Comparison of ENCODE assay signal across 24 mouse cellular contexts in genomic region chr2:44436652-44437051, GRCm38 (mm10).
A peak's percentile ranks its signal among the peaks of the same experiment; 100 is the strongest.
DNase-seq lines count a peak whose midpoint lies in the region; ATAC-seq lines count a peak whose summit lies in the region.
"Had no signal": no experiment of that assay in that cellular context is flagged by ENCODE, and none has a peak within 500 bp of the region (broad histone marks: within the 10 kb centered on the region; RNA-seq: fewer than 3 reads in every experiment).

No protein-coding gene starts in this region.

- no peak overlapping the region for H3K4me2 ChIP-seq in embryonic facial prominence, embryonic 12.5 days (replicated peaks)
- H3K4me2 ChIP-seq in embryonic facial prominence, embryonic 13.5 days = peak overlapping the region; percentile 44
- H3K4me2 ChIP-seq: forebrain, embryonic 13.5 days; heart, embryonic 11.5 days; hindbrain, embryonic 13.5 days; intestine, embryonic 15.5 days had no signal

- DNase-seq in embryonic facial prominence, embryonic 10.5 days (ENCODE audit: low spot score) = no peak
- peak; percentile 76 for DNase-seq in A20 (ENCODE audit: low read depth, low spot score)
- DNase-seq in thymus, adult 18-20 months = no peak
- DNase-seq in spleen, postnatal 4 days (ENCODE audit: low spot score in 2 of 2) = no peak
- DNase-seq: adrenal gland, adult 2 months; adrenal gland, postnatal 14 days; B cell, adult 2 months; cerebellum, adult 11-12 months; cerebellum, adult 8-10 months; cerebellum, postnatal 10 days; cerebellum, postnatal 36 days; embryo, embryonic 11 days; gastrocnemius, postnatal 10 days; gastrocnemius, postnatal 36 days had no signal

- H3K27ac ChIP-seq in embryonic facial prominence, embryonic 12.5 days = 0 out of 2 replicates have a peak overlapping the region, but pooled peaks have one; percentile 32
- no peak overlapping the region for H3K27ac ChIP-seq in embryonic facial prominence, embryonic 10.5 days (replicated peaks)
- H3K27ac ChIP-seq in embryonic facial prominence, embryonic 13.5 days = peak overlapping the region; percentile 66; the same call in 1 of the 2 replicates
- H3K27ac ChIP-seq: forebrain, embryonic 10.5 days; forebrain, embryonic 13.5 days; hindbrain, embryonic 10.5 days; hindbrain, embryonic 13.5 days; intestine, embryonic 15.5 days had no signal

- no peaks in the 10 kb centered on the region for H3K27me3 ChIP-seq in embryonic facial prominence, embryonic 12.5 days
- no peaks in the 10 kb centered on the region for H3K27me3 ChIP-seq in embryonic facial prominence, embryonic 10.5 days (replicated peaks; ENCODE audit: low read depth, poor library complexity, severe bottlenecking)
- H3K27me3 ChIP-seq in embryonic facial prominence, embryonic 13.5 days = no peaks in the 10 kb centered on the region
- H3K27me3 ChIP-seq: forebrain, embryonic 13.5 days; hindbrain, embryonic 13.5 days; intestine, embryonic 15.5 days had no signal

- peaks cover 8% of the 10 kb centered on the region; the same call in 1 of the 2 replicates for H3K4me1 ChIP-seq in embryonic facial prominence, embryonic 12.5 days
- H3K4me1 ChIP-seq in embryonic facial prominence, embryonic 10.5 days = peaks cover 6% of the 10 kb centered on the region
- H3K4me1 ChIP-seq in embryonic facial prominence, embryonic 13.5 days = peaks cover 26% of the 10 kb centered on the region
- H3K4me1 ChIP-seq: intestine, embryonic 15.5 days had no signal

- H3K36me3 ChIP-seq in embryonic facial prominence, embryonic 12.5 days = no peaks in the 10 kb centered on the region
- H3K36me3 ChIP-seq in embryonic facial prominence, embryonic 10.5 days (replicated peaks) = no peaks in the 10 kb centered on the region
- no peaks in the 10 kb centered on the region for H3K36me3 ChIP-seq in embryonic facial prominence, embryonic 13.5 days
- H3K36me3 ChIP-seq: forebrain, embryonic 10.5 days; hindbrain, embryonic 10.5 days; hindbrain, embryonic 13.5 days; intestine, embryonic 15.5 days had no signal

- H3K9ac ChIP-seq in embryonic facial prominence, embryonic 12.5 days = no peak overlapping the region
- no peak overlapping the region for H3K9ac ChIP-seq in embryonic facial prominence, embryonic 13.5 days
- H3K9ac ChIP-seq: forebrain, embryonic 13.5 days; hindbrain, embryonic 13.5 days; intestine, embryonic 15.5 days had no signal

- peaks cover 3% of the 10 kb centered on the region; the same call in 1 of the 2 replicates for H3K9me3 ChIP-seq in embryonic facial prominence, embryonic 12.5 days
- 0 out of 2 replicates have a peak, but pooled peaks cover 2% of the 10 kb centered on the region for H3K9me3 ChIP-seq in embryonic facial prominence, embryonic 10.5 days
- peaks cover 3% of the 10 kb centered on the region; the same call in 1 of the 2 replicates for H3K9me3 ChIP-seq in embryonic facial prominence, embryonic 13.5 days
- H3K9me3 ChIP-seq: forebrain, embryonic 10.5 days; forebrain, embryonic 13.5 days; intestine, embryonic 15.5 days had no signal

- ATAC-seq in embryonic facial prominence, embryonic 12.5 days (ENCODE audit: insufficient number of reproducible peaks, insufficient read depth, low FRiP score, low TSS enrichment) = no peak
- no peak for ATAC-seq in embryonic facial prominence, embryonic 13.5 days (ENCODE audit: insufficient number of reproducible peaks, insufficient read depth, low FRiP score, low TSS enrichment, low read depth)
- ATAC-seq: forebrain, embryonic 13.5 days; forebrain, embryonic 16.5 days; hindbrain, embryonic 16.5 days; intestine, embryonic 15.5 days had no signal

- 67% methylated on average over 5 of the region's 5 CpGs for WGBS in embryonic facial prominence, embryonic 12.5 days
- WGBS in embryonic facial prominence, embryonic 10.5 days = 85% methylated on average over 5 of the region's 5 CpGs
- WGBS in embryonic facial prominence, embryonic 13.5 days = 41% methylated on average over 5 of the region's 5 CpGs

- no peak overlapping the region for H3K4me3 ChIP-seq in embryonic facial prominence, embryonic 12.5 days
- no peak overlapping the region for H3K4me3 ChIP-seq in embryonic facial prominence, embryonic 10.5 days
- no peak overlapping the region for H3K4me3 ChIP-seq in embryonic facial prominence, embryonic 13.5 days
- H3K4me3 ChIP-seq: forebrain, embryonic 10.5 days; forebrain, embryonic 13.5 days; hindbrain, embryonic 10.5 days; hindbrain, embryonic 13.5 days; intestine, embryonic 15.5 days had no signal
